12 mouse cellular contexts compared by ENCODE assay signal in genomic region chrX:60831330-60832027, GRCm38 (mm10).
DNase-seq lines count a peak whose midpoint lies in the region; ATAC-seq and TF ChIP-seq lines count a peak whose summit lies in the region.
"Had no signal": no experiment of that assay in that cellular context is flagged by ENCODE, and none has a peak within 500 bp of the region (broad histone marks: within the 10 kb centered on the region; RNA-seq: fewer than 3 reads in every experiment).

No protein-coding gene starts in this region.

- no peaks in the 10 kb centered on the region for H3K9me3 ChIP-seq in embryonic facial prominence, embryonic 11.5 days (replicated peaks; ENCODE audit: control insufficient read depth, low read length)
- H3K9me3 ChIP-seq in hindbrain, embryonic 15.5 days: no peaks in the 10 kb centered on the region
- no peaks in the 10 kb centered on the region for H3K9me3 ChIP-seq in neural tube, embryonic 14.5 days (ENCODE audit: control insufficient read depth, low read length)
- H3K9me3 ChIP-seq in intestine, embryonic 15.5 days: no peaks in the 10 kb centered on the region

- no peaks in the 10 kb centered on the region for H3K4me1 ChIP-seq in embryonic facial prominence, embryonic 11.5 days (ENCODE audit: control insufficient read depth, insufficient read depth, low read length)
- no peaks in the 10 kb centered on the region for H3K4me1 ChIP-seq in hindbrain, embryonic 15.5 days (replicated peaks)
- no peaks in the 10 kb centered on the region for H3K4me1 ChIP-seq in neural tube, embryonic 14.5 days (ENCODE audit: control insufficient read depth, insufficient read depth, low read length)
- H3K4me1 ChIP-seq in intestine, embryonic 15.5 days (replicated peaks): no peaks in the 10 kb centered on the region
- H3K4me1 ChIP-seq in heart, adult 2 months (ENCODE audit: control insufficient read depth, insufficient read depth, low read length): no peaks in the 10 kb centered on the region

- H3K9ac ChIP-seq in embryonic facial prominence, embryonic 11.5 days (replicated peaks; ENCODE audit: low read length): no peak overlapping the region
- H3K9ac ChIP-seq in hindbrain, embryonic 15.5 days: no peak overlapping the region
- H3K9ac ChIP-seq in neural tube, embryonic 14.5 days (replicated peaks; ENCODE audit: low read depth, low read length): no peak overlapping the region
- H3K9ac ChIP-seq in intestine, embryonic 15.5 days: no peak overlapping the region
- no peak overlapping the region for H3K9ac ChIP-seq in heart, adult 2 months (ENCODE audit: low read depth, low read length)
- H3K9ac ChIP-seq: liver, embryonic 14.5 days had no signal

- peak; percentile 59; the same call in 1 of the 2 replicates for ATAC-seq in embryonic facial prominence, embryonic 11.5 days (replicated peaks; ENCODE audit: insufficient number of reproducible peaks, low FRiP score, low TSS enrichment, low read depth)
- peak; percentile 42; the same call in 1 of the 2 replicates for ATAC-seq in hindbrain, embryonic 15.5 days (ENCODE audit: low FRiP score, low read depth)
- ATAC-seq in neural tube, embryonic 14.5 days (ENCODE audit: low read depth): peak; percentile 61; the same call in 1 of the 2 replicates
- ATAC-seq in intestine, embryonic 15.5 days: no peak

- TF ChIP-seq POLR2A in heart, adult 2 months (IDR thresholded peaks at IDR 0.05; ENCODE audit: insufficient read depth, low read depth, low read length): no peak

- H3K79me2 ChIP-seq in heart, adult 2 months (replicated peaks; ENCODE audit: control insufficient read depth, insufficient read depth, low read length): no peaks in the 10 kb centered on the region

- no peak overlapping the region for H3K4me2 ChIP-seq in embryonic facial prominence, embryonic 11.5 days (ENCODE audit: low read depth, low read length)
- peak overlapping the region; percentile 13; the same call in 1 of the 2 replicates for H3K4me2 ChIP-seq in hindbrain, embryonic 15.5 days
- H3K4me2 ChIP-seq in neural tube, embryonic 14.5 days (ENCODE audit: low read depth, low read length): no peak overlapping the region
- no peak overlapping the region for H3K4me2 ChIP-seq in intestine, embryonic 15.5 days (replicated peaks)

- no peak overlapping the region for H3K4me3 ChIP-seq in embryonic facial prominence, embryonic 11.5 days (ENCODE audit: low read depth, low read length)
- H3K4me3 ChIP-seq in hindbrain, embryonic 15.5 days: no peak overlapping the region
- H3K4me3 ChIP-seq in neural tube, embryonic 14.5 days (ENCODE audit: low read depth, low read length): no peak overlapping the region
- H3K4me3 ChIP-seq in intestine, embryonic 15.5 days (replicated peaks): no peak overlapping the region
- no peak overlapping the region for H3K4me3 ChIP-seq in left cerebral cortex, adult 2 months
- no peak overlapping the region for H3K4me3 ChIP-seq in heart, adult 2 months

- 38% methylated on average over 17 of the region's 22 CpGs for WGBS in embryonic facial prominence, embryonic 11.5 days
- 29% methylated on average over 22 of the region's 22 CpGs for WGBS in hindbrain, embryonic 15.5 days
- 24% methylated on average over 20 of the region's 22 CpGs for WGBS in neural tube, embryonic 14.5 days
- WGBS in intestine, embryonic 15.5 days: 43% methylated on average over 19 of the region's 22 CpGs
- WGBS in heart, adult 2 months: 42% methylated on average over 22 of the region's 22 CpGs

- intact Hi-C loops in left cerebral cortex, postnatal 4 days (cut with DNase I): no loop called here
- intact Hi-C loops in left cerebral cortex, adult 2 months (cut with DNase I): no loop called here
- intact Hi-C loops in heart, adult 2 months (cut with DNase I): no loop called here

- TF ChIP-seq EP300 in heart, adult 2 months (IDR thresholded peaks at IDR 0.05; ENCODE audit: insufficient read depth, low read depth, low read length): no peak

- H3K27me3 ChIP-seq in embryonic facial prominence, embryonic 11.5 days (ENCODE audit: control insufficient read depth, insufficient read depth, low read length): no peaks in the 10 kb centered on the region
- H3K27me3 ChIP-seq in hindbrain, embryonic 15.5 days: no peaks in the 10 kb centered on the region
- no peaks in the 10 kb centered on the region for H3K27me3 ChIP-seq in neural tube, embryonic 14.5 days (ENCODE audit: control insufficient read depth, insufficient read depth, low read length)
- H3K27me3 ChIP-seq in intestine, embryonic 15.5 days (replicated peaks): no peaks in the 10 kb centered on the region
- no peaks in the 10 kb centered on the region for H3K27me3 ChIP-seq in heart, adult 2 months (ENCODE audit: control insufficient read depth, insufficient read depth, low read length)

- peak; percentile 14 for DNase-seq in left cerebral cortex, postnatal 4 days
- no peak for DNase-seq in left cerebral cortex, adult 8-10 months (ENCODE audit: low spot score in 2 of 2)
- peak; percentile 9 for DNase-seq in embryonic facial prominence, embryonic 11.5 days (ENCODE audit: low spot score)
- DNase-seq in left cerebral cortex, adult 2 months (ENCODE audit: extremely low spot score in 1 of 2, low spot score in 2 of 2): no peak
- no peak for DNase-seq in heart, adult 2 months
- DNase-seq: heart, postnatal 14 days; layer of hippocampus, adult 9-11 months; thymus, postnatal 25 days had no signal

- TF ChIP-seq CTCF in left cerebral cortex, adult 2 months (IDR thresholded peaks at IDR 0.05): no peak
- TF ChIP-seq CTCF in heart, adult 2 months (IDR thresholded peaks at IDR 0.05): no peak

- H3K36me3 ChIP-seq in embryonic facial prominence, embryonic 11.5 days (replicated peaks; ENCODE audit: control insufficient read depth, insufficient read depth, low read depth, low read length): no peaks in the 10 kb centered on the region
- no peaks in the 10 kb centered on the region for H3K36me3 ChIP-seq in hindbrain, embryonic 15.5 days
- no peaks in the 10 kb centered on the region for H3K36me3 ChIP-seq in neural tube, embryonic 14.5 days (ENCODE audit: control insufficient read depth, insufficient read depth, low read length)
- no peaks in the 10 kb centered on the region for H3K36me3 ChIP-seq in intestine, embryonic 15.5 days
- no peaks in the 10 kb centered on the region for H3K36me3 ChIP-seq in heart, adult 2 months (ENCODE audit: control insufficient read depth, insufficient read depth, low read length)

- no peak overlapping the region for H3K27ac ChIP-seq in embryonic facial prominence, embryonic 11.5 days (replicated peaks; ENCODE audit: low read depth, low read length)
- H3K27ac ChIP-seq in hindbrain, embryonic 15.5 days (replicated peaks): no peak overlapping the region
- H3K27ac ChIP-seq in neural tube, embryonic 14.5 days (ENCODE audit: low read depth, low read length): no peak overlapping the region
- H3K27ac ChIP-seq in intestine, embryonic 15.5 days: no peak overlapping the region
- no peak overlapping the region for H3K27ac ChIP-seq in left cerebral cortex, adult 2 months
- H3K27ac ChIP-seq in heart, adult 2 months: no peak overlapping the region
- H3K27ac ChIP-seq: liver, embryonic 14.5 days had no signal

Comparison
In these comparisons a context has a peak if more than half of its experiments do, and no peak if none do; other contexts are left out.
1. DNase-seq: peak in left cerebral cortex, postnatal 4 days (single experiment) and embryonic facial prominence, embryonic 11.5 days (single experiment); none in left cerebral cortex, adult 8-10 months (0 of 2), left cerebral cortex, adult 2 months (0 of 2) and heart, adult 2 months (0 of 2).